In the genomic region with DNA sequence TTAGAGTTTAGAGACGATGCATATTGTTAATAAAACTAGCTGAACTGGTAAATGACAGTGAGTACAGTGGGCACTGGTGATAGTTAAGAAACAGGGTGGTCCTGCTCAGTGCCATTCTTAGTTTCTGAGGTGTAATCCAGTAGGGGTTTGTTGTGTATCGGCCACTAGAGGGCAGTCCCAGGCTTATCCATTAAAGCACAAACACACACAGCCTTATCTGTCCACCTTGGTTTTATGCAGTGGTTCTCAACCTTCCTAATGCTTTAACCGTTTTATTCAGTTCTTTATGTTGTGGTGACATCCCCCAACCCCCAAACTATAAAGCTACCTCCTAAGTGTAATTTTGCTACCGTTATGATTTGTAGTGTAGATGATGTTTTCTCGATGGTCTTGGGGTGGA, we compare ENCODE assay signal across 9 mouse cellular contexts. TPM values are rescaled to one million over a fixed set of nuclear protein-coding genes. Genes with fewer than 3 reads are reported as not detected.
DNase-seq lines count a peak whose midpoint lies in the region; ATAC-seq and TF ChIP-seq lines count a peak whose summit lies in the region.
"Had no signal": no experiment of that assay in that cellular context is flagged by ENCODE, and none has a peak within 500 bp of the region (broad histone marks: within the 10 kb centered on the region; RNA-seq: fewer than 3 reads in every experiment).

No protein-coding gene starts in this region.

- no peaks in the 10 kb centered on the region for H3K9me3 ChIP-seq in intestine, postnatal 0 days (ENCODE audit: control insufficient read depth)
- no peaks in the 10 kb centered on the region for H3K9me3 ChIP-seq in intestine, embryonic 16.5 days (ENCODE audit: control insufficient read depth, low read length)
- no peaks in the 10 kb centered on the region for H3K9me3 ChIP-seq in E14TG2a.4 (ENCODE audit: low read length)

- WGBS in intestine, postnatal 0 days, result 58% methylated on average over 5 of the region's 5 CpGs
- WGBS in intestine, embryonic 16.5 days, result 46% methylated on average over 5 of the region's 5 CpGs

- no peaks in the 10 kb centered on the region for H3K27me3 ChIP-seq in intestine, postnatal 0 days (replicated peaks; ENCODE audit: control insufficient read depth, insufficient read depth, low read length)
- no peaks in the 10 kb centered on the region for H3K27me3 ChIP-seq in intestine, embryonic 16.5 days (replicated peaks; ENCODE audit: control insufficient read depth, insufficient read depth, low read length)
- peaks cover 13% of the 10 kb centered on the region for H3K27me3 ChIP-seq in E14TG2a.4 (ENCODE audit: insufficient read depth, low read length)

- no peak for ATAC-seq in intestine, postnatal 0 days
- no peak for ATAC-seq in intestine, embryonic 16.5 days
- ATAC-seq in hematopoietic stem cell, adult 5-6 weeks (replicated peaks in 1 of 2; ENCODE audit: insufficient read depth in 1 of 2, low FRiP score in 2 of 2, low TSS enrichment in 1 of 2, low read depth in 1 of 2, poor library complexity in 2 of 2, severe bottlenecking in 2 of 2), result peak; percentile 42 to 44; a peak in 2 of 4 replicates

- peak; percentile 77 for DNase-seq in R1 (ENCODE audit: low read depth, low spot score)
- peak; percentile 30 for DNase-seq in lung, postnatal 25 days (ENCODE audit: low spot score)
- DNase-seq in ovary, adult 18-20 months (ENCODE audit: low spot score), result no peak

- TF ChIP-seq CTCF in intestine, postnatal 0 days (IDR thresholded peaks at IDR 0.05; ENCODE audit: low read depth), result peak; percentile 78
- peak; percentile 72 for TF ChIP-seq CTCF in E14TG2a.4 (conservative IDR thresholded peaks at IDR 0.05; ENCODE audit: low read length)

- no peaks in the 10 kb centered on the region for H3K4me1 ChIP-seq in intestine, postnatal 0 days (replicated peaks; ENCODE audit: control insufficient read depth, insufficient read depth, low read length)
- H3K4me1 ChIP-seq in intestine, embryonic 16.5 days (ENCODE audit: control insufficient read depth, insufficient read depth, low read length), result peaks cover 12% of the 10 kb centered on the region
- H3K4me1 ChIP-seq in E14TG2a.4 (replicated peaks; ENCODE audit: low read depth, low read length), result peaks cover 20% of the 10 kb centered on the region

- H3K9ac ChIP-seq in intestine, postnatal 0 days (ENCODE audit: low read depth, low read length), result no peak overlapping the region
- H3K9ac ChIP-seq in intestine, embryonic 16.5 days (ENCODE audit: low read depth, low read length), result no peak overlapping the region

- no peak overlapping the region for H3K4me3 ChIP-seq in intestine, postnatal 0 days (ENCODE audit: low read depth, low read length)
- no peak overlapping the region for H3K4me3 ChIP-seq in intestine, embryonic 16.5 days (ENCODE audit: low read length)
- H3K4me3 ChIP-seq in E14TG2a.4 (replicated peaks; ENCODE audit: low read length), result no peak overlapping the region

- no peak overlapping the region for H3K4me2 ChIP-seq in intestine, postnatal 0 days (replicated peaks; ENCODE audit: low read depth)
- H3K4me2 ChIP-seq in intestine, embryonic 16.5 days (ENCODE audit: low read depth, low read length), result no peak overlapping the region

- H3K36me3 ChIP-seq in intestine, postnatal 0 days (ENCODE audit: control insufficient read depth, insufficient read depth), result peaks cover 15% of the 10 kb centered on the region; the same call in 1 of the 2 replicates
- peaks cover 3% of the 10 kb centered on the region; the same call in 1 of the 2 replicates for H3K36me3 ChIP-seq in intestine, embryonic 16.5 days (ENCODE audit: control insufficient read depth, insufficient read depth, low read length)
- H3K36me3 ChIP-seq in E14TG2a.4 (ENCODE audit: insufficient read depth, low read length), result peaks cover 19% of the 10 kb centered on the region

- no peak overlapping the region for H3K27ac ChIP-seq in intestine, postnatal 0 days (ENCODE audit: low read depth, low read length)
- no peak overlapping the region for H3K27ac ChIP-seq in intestine, embryonic 16.5 days (ENCODE audit: low read length)
- H3K27ac ChIP-seq: macrophage had no signal

RNA-seq across cellular contexts. Expression of a gene that starts 1.5 kb away (rescaled TPM):
- polyA plus RNA-seq in intestine, postnatal 0 days (2015; fragmentation: Nextera tagmentation; extraction: Ambion mirVana), result 5.2 and 5.3 TPM in 2 replicates
- 6.9 and 7.5 TPM in 2 replicates for polyA plus RNA-seq in intestine, embryonic 16.5 days (2015; fragmentation: Nextera tagmentation; extraction: Ambion mirVana)
- 6.3 and 8.2 TPM in 2 replicates for total RNA-seq in hematopoietic stem cell, adult 5-6 weeks (2017)

RNA-seq across cellular contexts. Expression of a gene that starts 26.1 kb away (rescaled TPM):
- polyA plus RNA-seq in intestine, postnatal 0 days (2015; fragmentation: Nextera tagmentation; extraction: Ambion mirVana), result 9.8 and 12.0 TPM in 2 replicates
- 30.2 and 34.7 TPM in 2 replicates for polyA plus RNA-seq in intestine, embryonic 16.5 days (2015; fragmentation: Nextera tagmentation; extraction: Ambion mirVana)
- total RNA-seq in hematopoietic stem cell, adult 5-6 weeks (2017), result 20.6 and 24.7 TPM in 2 replicates

RNA-seq across cellular contexts. Expression of a gene that starts 42.7 kb away (rescaled TPM):
- 0.24 and 0.30 TPM in 2 replicates for polyA plus RNA-seq in intestine, postnatal 0 days (2015; fragmentation: Nextera tagmentation; extraction: Ambion mirVana)
- polyA plus RNA-seq in intestine, embryonic 16.5 days (2015; fragmentation: Nextera tagmentation; extraction: Ambion mirVana), result 0.18 and 0.32 TPM in 2 replicates
- not detected in 2 replicates for total RNA-seq in hematopoietic stem cell, adult 5-6 weeks (2017)
- polyA plus RNA-seq: frontal cortex, adult 2 months; macrophage had no signal

RNA-seq across cellular contexts. Expression of a gene that starts 46.0 kb away (rescaled TPM):
- 0.12 and 0.34 TPM in 2 replicates for polyA plus RNA-seq in intestine, postnatal 0 days (2015; fragmentation: Nextera tagmentation; extraction: Ambion mirVana)
- polyA plus RNA-seq in intestine, embryonic 16.5 days (2015; fragmentation: Nextera tagmentation; extraction: Ambion mirVana), result 0.47 and 0.48 TPM in 2 replicates
- total RNA-seq in hematopoietic stem cell, adult 5-6 weeks (2017), result not detected in 2 replicates
- polyA plus RNA-seq: macrophage had no signal

Comparison
In these comparisons a context has a peak if more than half of its experiments do, and no peak if none do; other contexts are left out.
1. ATAC-seq: peak in hematopoietic stem cell, adult 5-6 weeks (2 of 2); none in intestine, postnatal 0 days (single experiment) and intestine, embryonic 16.5 days (single experiment).